Mouse (Mus musculus) limb, embryonic 15.5 days (tissue): ENCODE data around the gene Supt5. TPM values are rescaled to one million over a fixed set of nuclear protein-coding genes. Genes with fewer than 3 reads are reported as not detected.

ENCODE experiments used
- ATAC-seq: fragments of 200-750 bp; cut with Nextera tagmentation; 2 replicates; pipeline ENCODE4 v1.8.0; 2017; ENCODE audit warnings: low read depth, moderate TSS enrichment; ENCODE audit not compliant: insufficient number of reproducible peaks, low FRiP score, low TSS enrichment
- H3K27ac ChIP-seq: fragments of 300-500 bp; sonication (generic); 2 replicates; pipeline ENCODE4 v1.5.1; 2015; ENCODE audit warnings: moderate library complexity, mild to moderate bottlenecking, inconsistent platforms
- H3K27me3 ChIP-seq: fragments of 300-500 bp; sonication (generic); 2 replicates; pipeline ENCODE4 v1.6.1; 2015; ENCODE audit warnings: inconsistent platforms
- H3K36me3 ChIP-seq: fragments of 300-500 bp; sonication (generic); 2 replicates; pipeline ENCODE4 v1.6.1; 2015; ENCODE audit warnings: inconsistent platforms
- H3K4me1 ChIP-seq: fragments of 300-500 bp; sonication (generic); 2 replicates; pipeline ENCODE4 v1.6.1; 2015; ENCODE audit warnings: inconsistent platforms
- H3K4me2 ChIP-seq: fragments of 300-500 bp; sonication (generic); 2 replicates; pipeline ENCODE4 v1.6.1; 2015; ENCODE audit warnings: mild to moderate bottlenecking, inconsistent platforms
- H3K4me3 ChIP-seq: fragments of 300-500 bp; sonication (generic); 2 replicates; pipeline ENCODE4 v1.5.1; 2015; ENCODE audit warnings: mild to moderate bottlenecking, inconsistent platforms
- H3K9ac ChIP-seq: fragments of 300-500 bp; sonication (generic); 2 replicates; pipeline ENCODE4 v1.6.1; 2015; ENCODE audit warnings: inconsistent platforms
- H3K9me3 ChIP-seq: fragments of 300-500 bp; sonication (generic); 2 replicates; pipeline ENCODE4 v1.6.1; 2016; ENCODE audit warnings: inconsistent platforms
- WGBS: fragments of 180-500 bp; shearing (Covaris S2); methylation state at CpG from one replicate; pipeline ENCODE4 v1.1.7; 2015; 5-methylcytosine and 5-hydroxymethylcytosine counted together
- polyA plus RNA-seq: library from polyadenylated mRNA; unstranded; fragments of >200 nt; fragmentation: Nextera tagmentation; extraction: Ambion mirVana; gene quantifications from 2 replicates; pipeline ENCODE4 v1.2.1, GENCODE M21; 2015

Supt5 gene
- polyA plus RNA-seq, 1 experiment from 2014 or later = 95.3 TPM

GRCm38 (mm10) chr7:28373131-28373581 is 34.6 kb upstream of the Supt5 start:
- peak overlapping the region; percentile 95 for H3K27ac ChIP-seq
- H3K27me3 ChIP-seq = no peaks in the 10 kb centered on the region
- H3K9ac ChIP-seq = no peak overlapping the region
- no peaks in the 10 kb centered on the region for H3K9me3 ChIP-seq
- WGBS = 2% methylated on average over 9 of the region's 9 CpGs
- H3K4me3 ChIP-seq = peak overlapping the region; percentile 76
- peaks cover 29% of the 10 kb centered on the region for H3K36me3 ChIP-seq
- ATAC-seq = peak; percentile 1; the same call in 1 of the 2 replicates
- H3K4me1 ChIP-seq = peaks cover 57% of the 10 kb centered on the region
- peak overlapping the region; percentile 80 for H3K4me2 ChIP-seq

GRCm38 (mm10) chr7:28372251-28373108 is 33.9 kb upstream of the Supt5 start, which contains the start of gene Plekhg2:
TSS of gene Plekhg2 (minus strand) at chr7:28372599.
- Histone ChIP-seq H3K4me1 (peaks cover 51% of the 10 kb centered on the region), H3K27me3 (no peaks in the 10 kb centered on the region), H3K4me3 (peak within 1 kb of the TSS; percentile 76), H3K9ac (peak within 1 kb of the TSS; percentile 83), H3K4me2 (peak within 1 kb of the TSS; percentile 80), H3K36me3 (peaks cover 30% of the 10 kb centered on the region), H3K9me3 (no peaks in the 10 kb centered on the region), H3K27ac (peak within 1 kb of the TSS; percentile 95)
- under 1% methylated on average over 65 of the region's 66 CpGs for WGBS
- ATAC-seq = peak; percentile 91

- no peak for ATAC-seq
- H3K9me3 ChIP-seq = no peaks in the 10 kb centered on the region
- H3K9ac ChIP-seq = peak overlapping the region; percentile 83
- peaks cover 36% of the 10 kb centered on the region for H3K36me3 ChIP-seq
- peaks cover 43% of the 10 kb centered on the region for H3K4me1 ChIP-seq
- no peaks in the 10 kb centered on the region for H3K27me3 ChIP-seq
- H3K4me3 ChIP-seq = peak overlapping the region; percentile 76
- WGBS = 0% methylated on average over 40 of the region's 43 CpGs
- H3K4me2 ChIP-seq = peak overlapping the region; percentile 80
- H3K27ac ChIP-seq = peak overlapping the region; percentile 95
Observed at GRCm38 (mm10) chr7:28371514-28371989, 33.0 kb upstream of the Supt5 start.

- ATAC-seq = no peak
- peak overlapping the region; percentile 76 for H3K4me3 ChIP-seq
- WGBS = 4% methylated on average over 11 of the region's 11 CpGs
Observed at GRCm38 (mm10) chr7:28370977-28371513, 32.5 kb upstream of the Supt5 start.

GRCm38 (mm10) chr7:28370051-28370450 is 31.5 kb upstream of the Supt5 start:
- no peaks in the 10 kb centered on the region for H3K9me3 ChIP-seq
- 0 out of 2 replicates have a peak overlapping the region, but pooled peaks have one; percentile 7 for H3K9ac ChIP-seq
- 88% methylated on average over 14 of the region's 14 CpGs for WGBS
- H3K4me2 ChIP-seq = peak overlapping the region; percentile 80
- ATAC-seq = no peak
- H3K27ac ChIP-seq = no peak overlapping the region
- peaks cover 51% of the 10 kb centered on the region for H3K36me3 ChIP-seq
- H3K27me3 ChIP-seq = no peaks in the 10 kb centered on the region
- H3K4me1 ChIP-seq = peaks cover 30% of the 10 kb centered on the region
- peak overlapping the region; percentile 76 for H3K4me3 ChIP-seq

More at GRCm38 (mm10) chr7:28370977-28371513, 32.5 kb upstream of the Supt5 start:
- Histone ChIP-seq H3K27me3 (no peaks in the 10 kb centered on the region), H3K36me3 (peaks cover 41% of the 10 kb centered on the region), H3K27ac (peak overlapping the region; percentile 95), H3K9ac (peak overlapping the region; percentile 83), H3K9me3 (no peaks in the 10 kb centered on the region), H3K4me1 (peaks cover 38% of the 10 kb centered on the region), H3K4me2 (peak overlapping the region; percentile 80)

GRCm38 (mm10) chr7:28368276-28368920 is 29.9 kb upstream of the Supt5 start:
- 91% methylated on average over 16 of the region's 16 CpGs for WGBS
- Histone ChIP-seq H3K36me3 (peaks cover 67% of the 10 kb centered on the region), H3K9me3 (no peaks in the 10 kb centered on the region), H3K27me3 (no peaks in the 10 kb centered on the region), H3K4me2 (no peak overlapping the region), H3K9ac (no peak overlapping the region), H3K4me1 (peaks cover 16% of the 10 kb centered on the region), H3K27ac (no peak overlapping the region), H3K4me3 (no peak overlapping the region)
- no peak for ATAC-seq

GRCm38 (mm10) chr7:28367663-28368275 is 29.2 kb upstream of the Supt5 start:
- WGBS = 95% methylated on average over 16 of the region's 16 CpGs
- no peaks in the 10 kb centered on the region for H3K27me3 ChIP-seq
- no peak overlapping the region for H3K4me3 ChIP-seq
- no peak for ATAC-seq
- H3K9ac ChIP-seq = no peak overlapping the region
- H3K36me3 ChIP-seq = peaks cover 72% of the 10 kb centered on the region
- H3K9me3 ChIP-seq = no peaks in the 10 kb centered on the region
- H3K27ac ChIP-seq = no peak overlapping the region
- H3K4me1 ChIP-seq = peaks cover 16% of the 10 kb centered on the region
- no peak overlapping the region for H3K4me2 ChIP-seq

GRCm38 (mm10) chr7:28362441-28363060 is 24.0 kb upstream of the Supt5 start:
- no peak overlapping the region for H3K27ac ChIP-seq
- no peak overlapping the region for H3K4me2 ChIP-seq
- H3K4me1 ChIP-seq = peaks cover 19% of the 10 kb centered on the region
- H3K9me3 ChIP-seq = no peaks in the 10 kb centered on the region
- H3K36me3 ChIP-seq = peaks cover 85% of the 10 kb centered on the region
- H3K9ac ChIP-seq = no peak overlapping the region
- H3K4me3 ChIP-seq = no peak overlapping the region
- 82% methylated on average over 16 of the region's 16 CpGs for WGBS
- no peak for ATAC-seq
- H3K27me3 ChIP-seq = no peaks in the 10 kb centered on the region

GRCm38 (mm10) chr7:28361647-28362341 is 23.2 kb upstream of the Supt5 start:
- no peak for ATAC-seq
- Histone ChIP-seq H3K27ac (no peak overlapping the region), H3K4me2 (no peak overlapping the region), H3K9ac (no peak overlapping the region), H3K4me1 (peaks cover 26% of the 10 kb centered on the region), H3K4me3 (no peak overlapping the region), H3K27me3 (no peaks in the 10 kb centered on the region), H3K9me3 (no peaks in the 10 kb centered on the region), H3K36me3 (peaks cover 78% of the 10 kb centered on the region)
- WGBS = 94% methylated on average over 20 of the region's 20 CpGs

- H3K9ac ChIP-seq = no peak overlapping the region
- 91% methylated on average over 6 of the region's 6 CpGs for WGBS
- no peak overlapping the region for H3K4me2 ChIP-seq
- no peak overlapping the region for H3K27ac ChIP-seq
- no peaks in the 10 kb centered on the region for H3K9me3 ChIP-seq
- no peaks in the 10 kb centered on the region for H3K27me3 ChIP-seq
- H3K4me3 ChIP-seq = no peak overlapping the region
- ATAC-seq = no peak
- H3K4me1 ChIP-seq = peaks cover 29% of the 10 kb centered on the region
- H3K36me3 ChIP-seq = peaks cover 64% of the 10 kb centered on the region
Observed at GRCm38 (mm10) chr7:28360291-28360690, 21.7 kb upstream of the Supt5 start.

- ATAC-seq = no peak
- H3K9me3 ChIP-seq = no peaks in the 10 kb centered on the region
- 91% methylated on average over 10 of the region's 10 CpGs for WGBS
- H3K4me2 ChIP-seq = no peak overlapping the region
- no peak overlapping the region for H3K27ac ChIP-seq
- H3K9ac ChIP-seq = no peak overlapping the region
- no peak overlapping the region for H3K4me3 ChIP-seq
- H3K27me3 ChIP-seq = no peaks in the 10 kb centered on the region
- peaks cover 29% of the 10 kb centered on the region for H3K4me1 ChIP-seq
- H3K36me3 ChIP-seq = peaks cover 62% of the 10 kb centered on the region
Observed at GRCm38 (mm10) chr7:28359854-28360253, 21.3 kb upstream of the Supt5 start.
